9 mouse cellular contexts compared by ENCODE assay signal in genomic region chr2:27505539-27505938, GRCm38 (mm10). TPM values are rescaled to one million over a fixed set of nuclear protein-coding genes. Genes with fewer than 3 reads are reported as not detected.
DNase-seq lines count a peak whose midpoint lies in the region; ATAC-seq and TF ChIP-seq lines count a peak whose summit lies in the region.
"Had no signal": no experiment of that assay in that cellular context is flagged by ENCODE, and none has a peak within 500 bp of the region (broad histone marks: within the 10 kb centered on the region; RNA-seq: fewer than 3 reads in every experiment).

No protein-coding gene starts in this region.

- H3K9ac ChIP-seq in hindbrain, embryonic 16.5 days (ENCODE audit: low read depth, low read length) = no peak overlapping the region
- H3K9ac ChIP-seq in heart, embryonic 15.5 days = no peak overlapping the region
- no peak overlapping the region for H3K9ac ChIP-seq in limb, embryonic 14.5 days (ENCODE audit: low read depth, low read length, severe bottlenecking)
- H3K9ac ChIP-seq in stomach, postnatal 0 days (ENCODE audit: low read length) = no peak overlapping the region
- H3K9ac ChIP-seq in forebrain, embryonic 14.5 days (ENCODE audit: low read length) = no peak overlapping the region

- no peaks in the 10 kb centered on the region for H3K27me3 ChIP-seq in hindbrain, embryonic 10.5 days (ENCODE audit: insufficient read depth, poor library complexity, severe bottlenecking)
- H3K27me3 ChIP-seq in hindbrain, embryonic 16.5 days (replicated peaks; ENCODE audit: control insufficient read depth, insufficient read depth, low read length) = no peaks in the 10 kb centered on the region
- H3K27me3 ChIP-seq in heart, embryonic 15.5 days = no peaks in the 10 kb centered on the region
- no peaks in the 10 kb centered on the region for H3K27me3 ChIP-seq in limb, embryonic 14.5 days (ENCODE audit: control insufficient read depth, insufficient read depth, low read length)
- H3K27me3 ChIP-seq in stomach, postnatal 0 days (ENCODE audit: control insufficient read depth, insufficient read depth, low read length) = no peaks in the 10 kb centered on the region
- H3K27me3 ChIP-seq in forebrain, embryonic 14.5 days (replicated peaks; ENCODE audit: control insufficient read depth, insufficient read depth, low read length) = no peaks in the 10 kb centered on the region
- H3K27me3 ChIP-seq: megakaryocyte, embryonic 14.5 days had no signal

- intact Hi-C loops in left cerebral cortex, postnatal 25 days (cut with DNase I) = no loop called here

- WGBS in hindbrain, embryonic 10.5 days = 12% methylated on average over 6 of the region's 6 CpGs
- 15% methylated on average over 6 of the region's 6 CpGs for WGBS in hindbrain, embryonic 16.5 days
- WGBS in heart, embryonic 15.5 days = 14% methylated on average over 6 of the region's 6 CpGs
- WGBS in limb, embryonic 14.5 days = 8% methylated on average over 6 of the region's 6 CpGs
- WGBS in stomach, postnatal 0 days = 15% methylated on average over 6 of the region's 6 CpGs
- 16% methylated on average over 6 of the region's 6 CpGs for WGBS in forebrain, embryonic 14.5 days

- DNase-seq in hindbrain, embryonic 10.5 days (ENCODE audit: low spot score) = peak; percentile 55
- peak; percentile 71 for DNase-seq in limb, embryonic 14.5 days (ENCODE audit: low spot score)
- peak; percentile 52 for DNase-seq in stomach, postnatal 0 days (ENCODE audit: low spot score)
- DNase-seq in left cerebral cortex, postnatal 25 days (ENCODE audit: low spot score in 2 of 2) = no peak
- DNase-seq in forebrain, embryonic 14.5 days (ENCODE audit: low spot score) = no peak

- no peak overlapping the region for H3K4me3 ChIP-seq in hindbrain, embryonic 10.5 days
- H3K4me3 ChIP-seq in hindbrain, embryonic 16.5 days (ENCODE audit: low read length) = no peak overlapping the region
- no peak overlapping the region for H3K4me3 ChIP-seq in heart, embryonic 15.5 days
- no peak overlapping the region for H3K4me3 ChIP-seq in limb, embryonic 14.5 days (replicated peaks; ENCODE audit: low read length)
- no peak overlapping the region for H3K4me3 ChIP-seq in stomach, postnatal 0 days (ENCODE audit: low read depth, low read length)
- H3K4me3 ChIP-seq in forebrain, embryonic 14.5 days (ENCODE audit: low read depth, low read length) = no peak overlapping the region

- TF ChIP-seq EP300 in stomach, postnatal 0 days (optimal IDR thresholded peaks at IDR 0.05) = no peak

- no peaks in the 10 kb centered on the region for H3K9me3 ChIP-seq in hindbrain, embryonic 10.5 days
- no peaks in the 10 kb centered on the region for H3K9me3 ChIP-seq in hindbrain, embryonic 16.5 days (ENCODE audit: control insufficient read depth, low read length)
- H3K9me3 ChIP-seq in heart, embryonic 15.5 days (replicated peaks) = no peaks in the 10 kb centered on the region
- H3K9me3 ChIP-seq in limb, embryonic 14.5 days (ENCODE audit: control insufficient read depth, low read length) = no peaks in the 10 kb centered on the region
- no peaks in the 10 kb centered on the region for H3K9me3 ChIP-seq in stomach, postnatal 0 days (ENCODE audit: control insufficient read depth, low read length)
- H3K9me3 ChIP-seq in forebrain, embryonic 14.5 days (replicated peaks; ENCODE audit: control insufficient read depth, low read length) = no peaks in the 10 kb centered on the region

- no peaks in the 10 kb centered on the region for H3K36me3 ChIP-seq in hindbrain, embryonic 10.5 days
- H3K36me3 ChIP-seq in hindbrain, embryonic 16.5 days (ENCODE audit: control insufficient read depth, insufficient read depth, low read length) = no peaks in the 10 kb centered on the region
- H3K36me3 ChIP-seq in heart, embryonic 15.5 days = no peaks in the 10 kb centered on the region
- no peaks in the 10 kb centered on the region for H3K36me3 ChIP-seq in limb, embryonic 14.5 days (ENCODE audit: control insufficient read depth, insufficient read depth, low read length)
- no peaks in the 10 kb centered on the region for H3K36me3 ChIP-seq in stomach, postnatal 0 days (ENCODE audit: control insufficient read depth, insufficient read depth, low read length)
- H3K36me3 ChIP-seq in forebrain, embryonic 14.5 days (ENCODE audit: control insufficient read depth, insufficient read depth, low read length) = no peaks in the 10 kb centered on the region

- no peak for TF ChIP-seq POLR2A in limb, embryonic 14.5 days (IDR thresholded peaks at IDR 0.05; ENCODE audit: borderline replicate concordance, extremely low read depth, insufficient read depth, insufficient read length)

- ATAC-seq in hindbrain, embryonic 16.5 days = no peak
- peak; percentile 59; the same call in 1 of the 2 replicates for ATAC-seq in heart, embryonic 15.5 days (replicated peaks; ENCODE audit: insufficient number of reproducible peaks, insufficient read depth, low FRiP score, low read depth)
- peak; percentile 75 for ATAC-seq in limb, embryonic 14.5 days (ENCODE audit: low FRiP score, low read depth)
- peak; percentile 45; the same call in 1 of the 2 replicates for ATAC-seq in stomach, postnatal 0 days (ENCODE audit: low FRiP score, low TSS enrichment)
- ATAC-seq in activated CD4-positive, CD25-positive, alpha-beta regulatory T cell, adult 4 months = no peak
- no peak for ATAC-seq in forebrain, embryonic 14.5 days

- peak overlapping the region; percentile 45; the same call in 1 of the 2 replicates for H3K27ac ChIP-seq in hindbrain, embryonic 10.5 days
- H3K27ac ChIP-seq in hindbrain, embryonic 16.5 days (ENCODE audit: low read depth, low read length) = no peak overlapping the region
- H3K27ac ChIP-seq in heart, embryonic 15.5 days = peak overlapping the region; percentile 58; the same call in 1 of the 2 replicates
- H3K27ac ChIP-seq in limb, embryonic 14.5 days (replicated peaks; ENCODE audit: low read depth, low read length) = peak overlapping the region; percentile 50; the same call in 1 of the 2 replicates
- H3K27ac ChIP-seq in stomach, postnatal 0 days (replicated peaks) = peak overlapping the region; percentile 49; the same call in 1 of the 2 replicates
- no peak overlapping the region for H3K27ac ChIP-seq in forebrain, embryonic 14.5 days (ENCODE audit: low read depth, low read length)

- no peak overlapping the region for H3K4me2 ChIP-seq in hindbrain, embryonic 16.5 days (ENCODE audit: low read length)
- no peak overlapping the region for H3K4me2 ChIP-seq in heart, embryonic 15.5 days
- H3K4me2 ChIP-seq in limb, embryonic 14.5 days (replicated peaks; ENCODE audit: low read depth, low read length, severe bottlenecking) = no peak overlapping the region
- no peak overlapping the region for H3K4me2 ChIP-seq in stomach, postnatal 0 days (replicated peaks; ENCODE audit: low read depth)
- H3K4me2 ChIP-seq in forebrain, embryonic 14.5 days (ENCODE audit: low read length) = no peak overlapping the region

- peak; percentile 57 for TF ChIP-seq CTCF in stomach, postnatal 0 days (IDR thresholded peaks at IDR 0.05; ENCODE audit: low read depth)

- H3K4me1 ChIP-seq in hindbrain, embryonic 10.5 days (replicated peaks) = peaks cover 18% of the 10 kb centered on the region
- H3K4me1 ChIP-seq in hindbrain, embryonic 16.5 days (ENCODE audit: control insufficient read depth, insufficient read depth, low read depth, low read length) = no peaks in the 10 kb centered on the region
- H3K4me1 ChIP-seq in heart, embryonic 15.5 days (replicated peaks) = peaks cover 23% of the 10 kb centered on the region
- peaks cover 14% of the 10 kb centered on the region; the same call in 1 of the 2 replicates for H3K4me1 ChIP-seq in limb, embryonic 14.5 days (ENCODE audit: control insufficient read depth, insufficient read depth, low read length)
- no peaks in the 10 kb centered on the region for H3K4me1 ChIP-seq in stomach, postnatal 0 days (replicated peaks; ENCODE audit: control insufficient read depth, insufficient read depth)
- H3K4me1 ChIP-seq in forebrain, embryonic 14.5 days (ENCODE audit: control insufficient read depth, insufficient read depth, low read length) = no peaks in the 10 kb centered on the region

RNA-seq across cellular contexts. Expression of gene Brd3, which starts 1.9 kb away (rescaled TPM):
- polyA plus RNA-seq in hindbrain, embryonic 10.5 days (2016; fragmentation: Nextera tagmentation; extraction: Ambion mirVana) = 145 and 149 TPM in 2 replicates
- polyA plus RNA-seq in hindbrain, embryonic 16.5 days (2015; fragmentation: Nextera tagmentation; extraction: Ambion mirVana) = 102 and 129 TPM in 2 replicates
- 52.9 and 65.0 TPM in 2 replicates for polyA plus RNA-seq in heart, embryonic 15.5 days (2015; fragmentation: Nextera tagmentation; extraction: Ambion mirVana)
- 75.5 and 78.1 TPM in 2 replicates for polyA plus RNA-seq in limb, embryonic 14.5 days (2012; rRNA removed)
- polyA plus RNA-seq in limb, embryonic 14.5 days (2014; fragmentation: Nextera tagmentation; extraction: Ambion mirVana) = 155 and 177 TPM in 2 replicates
- polyA plus RNA-seq in stomach, postnatal 0 days (2015; fragmentation: Nextera tagmentation; extraction: Ambion mirVana) = 41.0 and 48.3 TPM in 2 replicates
- polyA plus RNA-seq in activated CD4-positive, CD25-positive, alpha-beta regulatory T cell, adult 4 months (2017; shearing (Covaris generic)) = 10 to 100 TPM; 27.7 to 43.4 TPM
- total RNA-seq in left cerebral cortex, postnatal 25 days (2021) = 10 to 100 TPM; 47.3 to 52.9 TPM
- 155 and 170 TPM in 2 replicates for polyA plus RNA-seq in forebrain, embryonic 14.5 days (2014; fragmentation: Nextera tagmentation; extraction: Ambion mirVana)

RNA-seq across cellular contexts. Expression of gene Wdr5, which starts 9.4 kb away (rescaled TPM):
- polyA plus RNA-seq in hindbrain, embryonic 10.5 days (2016; fragmentation: Nextera tagmentation; extraction: Ambion mirVana) = 63.2 and 76.8 TPM in 2 replicates
- 43.8 and 47.4 TPM in 2 replicates for polyA plus RNA-seq in hindbrain, embryonic 16.5 days (2015; fragmentation: Nextera tagmentation; extraction: Ambion mirVana)
- polyA plus RNA-seq in heart, embryonic 15.5 days (2015; fragmentation: Nextera tagmentation; extraction: Ambion mirVana) = 26.7 and 34.0 TPM in 2 replicates
- polyA plus RNA-seq in limb, embryonic 14.5 days (2012; rRNA removed) = 64.2 and 66.0 TPM in 2 replicates
- 51.6 and 56.9 TPM in 2 replicates for polyA plus RNA-seq in limb, embryonic 14.5 days (2014; fragmentation: Nextera tagmentation; extraction: Ambion mirVana)
- 19.3 and 19.7 TPM in 2 replicates for polyA plus RNA-seq in stomach, postnatal 0 days (2015; fragmentation: Nextera tagmentation; extraction: Ambion mirVana)
- 10 to 100 TPM in 1 of 2 experiments, 1 to 10 TPM in 1; 9.2 to 14.3 TPM for polyA plus RNA-seq in activated CD4-positive, CD25-positive, alpha-beta regulatory T cell, adult 4 months (2017; shearing (Covaris generic))
- 10 to 100 TPM; 25.8 to 28.4 TPM for total RNA-seq in left cerebral cortex, postnatal 25 days (2021)
- 49.5 and 52.5 TPM in 2 replicates for polyA plus RNA-seq in forebrain, embryonic 14.5 days (2014; fragmentation: Nextera tagmentation; extraction: Ambion mirVana)

Comparison
In these comparisons a context has a peak if more than half of its experiments do, and no peak if none do; other contexts are left out.
1. H3K27ac ChIP-seq: peak in hindbrain, embryonic 10.5 days (single experiment), heart, embryonic 15.5 days (single experiment), limb, embryonic 14.5 days (single experiment) and stomach, postnatal 0 days (single experiment); none in hindbrain, embryonic 16.5 days (single experiment) and forebrain, embryonic 14.5 days (single experiment).
2. DNase-seq: peak in hindbrain, embryonic 10.5 days (single experiment), limb, embryonic 14.5 days (single experiment) and stomach, postnatal 0 days (single experiment); none in left cerebral cortex, postnatal 25 days (0 of 2) and forebrain, embryonic 14.5 days (single experiment).
3. ATAC-seq: peak in heart, embryonic 15.5 days (single experiment), limb, embryonic 14.5 days (single experiment) and stomach, postnatal 0 days (single experiment); none in hindbrain, embryonic 16.5 days (single experiment), activated CD4-positive, CD25-positive, alpha-beta regulatory T cell, adult 4 months (single experiment) and forebrain, embryonic 14.5 days (single experiment).